In genomic region chr17:33956336-33956735, GRCm38 (mm10) we compare ENCODE assay signal across 8 mouse cellular contexts. TPM values are rescaled to one million over a fixed set of nuclear protein-coding genes. Genes with fewer than 3 reads are reported as not detected.
DNase-seq lines count a peak whose midpoint lies in the region; ATAC-seq and TF ChIP-seq lines count a peak whose summit lies in the region.

No protein-coding gene starts in this region.

- H3K9ac ChIP-seq in heart, adult 2 months (ENCODE audit: low read depth, low read length), result peak overlapping the region; percentile 82
- peak overlapping the region; percentile 99 for H3K9ac ChIP-seq in CH12.LX (ENCODE audit: insufficient read depth, low read depth)
- peak overlapping the region; percentile 83 for H3K9ac ChIP-seq in forebrain, embryonic 14.5 days (ENCODE audit: low read length)
- H3K9ac ChIP-seq in liver, embryonic 14.5 days (replicated peaks), result peak overlapping the region; percentile 94

- TF ChIP-seq POLR2A in heart, adult 2 months (IDR thresholded peaks at IDR 0.05; ENCODE audit: insufficient read depth, low read depth, low read length), result no peak
- TF ChIP-seq POLR2A in CH12.LX (IDR thresholded peaks at IDR 0.05; ENCODE audit: low read depth, low read length), result no peak

- in situ Hi-C loops in CH12.LX (cut with MboI; ENCODE audit: low pct_ligation_motif_present, low pct_unique_long_range_greater_than_20kb, low sequenced_read_pairs), result no loop called here

- H3K79me2 ChIP-seq in heart, adult 2 months (replicated peaks; ENCODE audit: control insufficient read depth, insufficient read depth, low read length), result no peaks in the 10 kb centered on the region
- peaks cover 29% of the 10 kb centered on the region for H3K79me2 ChIP-seq in CH12.LX (replicated peaks; ENCODE audit: control insufficient read depth, extremely low read depth, insufficient read depth, poor library complexity, severe bottlenecking)

- intact Hi-C loops in heart, adult 2 months (cut with DNase I), result no loop called here

- H3K9me3 ChIP-seq in CH12.LX (replicated peaks; ENCODE audit: low read length), result no peaks in the 10 kb centered on the region
- no peaks in the 10 kb centered on the region for H3K9me3 ChIP-seq in forebrain, embryonic 14.5 days (replicated peaks; ENCODE audit: control insufficient read depth, low read length)
- no peaks in the 10 kb centered on the region for H3K9me3 ChIP-seq in liver, embryonic 14.5 days (ENCODE audit: control insufficient read depth, low read length)

- H3K27me3 ChIP-seq in heart, adult 2 months (ENCODE audit: control insufficient read depth, insufficient read depth, low read length), result no peaks in the 10 kb centered on the region
- H3K27me3 ChIP-seq in CH12.LX (replicated peaks), result no peaks in the 10 kb centered on the region
- H3K27me3 ChIP-seq in forebrain, embryonic 14.5 days (replicated peaks; ENCODE audit: control insufficient read depth, insufficient read depth, low read length), result no peaks in the 10 kb centered on the region
- H3K27me3 ChIP-seq in liver, embryonic 14.5 days (ENCODE audit: control insufficient read depth, insufficient read depth, low read length), result no peaks in the 10 kb centered on the region

- peaks cover 3% of the 10 kb centered on the region; the same call in 1 of the 2 replicates for H3K36me3 ChIP-seq in heart, adult 2 months (ENCODE audit: control insufficient read depth, insufficient read depth, low read length)
- H3K36me3 ChIP-seq in CH12.LX (replicated peaks in 1 of 2; ENCODE audit: control insufficient read depth in 1 of 2, insufficient read depth in 1 of 2, low read length in 1 of 2), result peaks cover 54 to 66% of the 10 kb centered on the region in 2 experiments
- peaks cover 57% of the 10 kb centered on the region for H3K36me3 ChIP-seq in forebrain, embryonic 14.5 days (ENCODE audit: control insufficient read depth, insufficient read depth, low read length)
- peaks cover 28% of the 10 kb centered on the region for H3K36me3 ChIP-seq in liver, embryonic 14.5 days (replicated peaks; ENCODE audit: control insufficient read depth, insufficient read depth, low read depth)

- peak overlapping the region; percentile 97 for H3K4me2 ChIP-seq in CH12.LX (ENCODE audit: insufficient read depth, low read depth, poor library complexity, severe bottlenecking)
- peak overlapping the region; percentile 74 for H3K4me2 ChIP-seq in forebrain, embryonic 14.5 days (ENCODE audit: low read length)
- H3K4me2 ChIP-seq in liver, embryonic 14.5 days (ENCODE audit: low read depth), result peak overlapping the region; percentile 82

- no peak for TF ChIP-seq RAD21 in CH12.LX (IDR thresholded peaks at IDR 0.05; ENCODE audit: low read depth, low read length)

- TF ChIP-seq EP300 in heart, adult 2 months (IDR thresholded peaks at IDR 0.05; ENCODE audit: insufficient read depth, low read depth, low read length), result no peak
- TF ChIP-seq EP300 in CH12.LX (IDR thresholded peaks at IDR 0.05; ENCODE audit: low read length), result no peak
- no peak for TF ChIP-seq EP300 in liver, embryonic 14.5 days (IDR thresholded peaks at IDR 0.05; ENCODE audit: low read depth)

- no peak for ATAC-seq in forebrain, embryonic 14.5 days
- no peak for ATAC-seq in liver, embryonic 14.5 days (ENCODE audit: insufficient read depth)

- dilution Hi-C loops in CH12.LX (cut with MboI; ENCODE audit: extremely low pct_ligation_motif_present, extremely low pct_unique_long_range_greater_than_20kb, low sequenced_read_pairs), result no loop called here

- peak overlapping the region; percentile 99 for H3K4me3 ChIP-seq in heart, adult 2 months
- peak overlapping the region; percentile 91 to 99 (median 96) for H3K4me3 ChIP-seq in CH12.LX (replicated peaks in 1 of 3; ENCODE audit: low read depth in 2 of 3, low read length in 2 of 3, poor library complexity in 1 of 3)
- H3K4me3 ChIP-seq in forebrain, embryonic 14.5 days (ENCODE audit: low read depth, low read length), result peak overlapping the region; percentile 75
- H3K4me3 ChIP-seq in liver, embryonic 14.5 days (ENCODE audit: insufficient read depth in 1 of 2, low read depth in 2 of 2, low read length in 2 of 2), result peak overlapping the region; percentile 82 to 91

- H3K27ac ChIP-seq in heart, adult 2 months, result peak overlapping the region; percentile 94
- H3K27ac ChIP-seq in CH12.LX (ENCODE audit: insufficient read depth, low read depth), result peak overlapping the region; percentile 60; the same call in 1 of the 2 replicates
- H3K27ac ChIP-seq in forebrain, embryonic 14.5 days (ENCODE audit: low read depth, low read length), result peak overlapping the region; percentile 80
- peak overlapping the region; percentile 67 for H3K27ac ChIP-seq in liver, embryonic 14.5 days

- DNase-seq in heart, adult 2 months, result no peak
- no peak for DNase-seq in heart, adult 9 months (ENCODE audit: low spot score in 2 of 2)
- no peak for DNase-seq in CH12.LX (ENCODE audit: extremely low read depth)
- DNase-seq in forebrain, embryonic 14.5 days (ENCODE audit: low spot score), result no peak
- no peak for DNase-seq in liver, embryonic 14.5 days (ENCODE audit: low read depth in 3 of 3, low spot score in 3 of 3)
- no peak for DNase-seq in adrenal gland, adult 2 months
- DNase-seq in natural killer cell, adult 2 months (ENCODE audit: low spot score in 2 of 2), result no peak
- DNase-seq in thymus, postnatal 4 days, result no peak

- no peak for TF ChIP-seq CTCF in heart, adult 2 months (IDR thresholded peaks at IDR 0.05)
- TF ChIP-seq CTCF in CH12.LX (conservative IDR thresholded peaks at IDR 0.05 in 1 of 2, IDR thresholded peaks at IDR 0.05 in 1 of 2; ENCODE audit: low read depth in 2 of 2, low read length in 2 of 2), result no peak
- TF ChIP-seq CTCF in liver, embryonic 14.5 days (IDR thresholded peaks at IDR 0.05; ENCODE audit: low read depth), result no peak

- H3K4me1 ChIP-seq in heart, adult 2 months (ENCODE audit: control insufficient read depth, insufficient read depth, low read length), result peaks cover 4% of the 10 kb centered on the region; the same call in 1 of the 2 replicates
- peaks cover 7 to 31% of the 10 kb centered on the region in 2 experiments for H3K4me1 ChIP-seq in CH12.LX (ENCODE audit: control insufficient read depth in 1 of 2, insufficient read depth in 2 of 2)
- H3K4me1 ChIP-seq in forebrain, embryonic 14.5 days (ENCODE audit: control insufficient read depth, insufficient read depth, low read length), result peaks cover 22% of the 10 kb centered on the region
- peaks cover 15 to 18% of the 10 kb centered on the region in 2 experiments for H3K4me1 ChIP-seq in liver, embryonic 14.5 days (replicated peaks; ENCODE audit: control insufficient read depth in 2 of 2, insufficient read depth in 2 of 2, low read length in 1 of 2)

- WGBS in heart, adult 2 months, result 6% methylated on average over 10 of the region's 10 CpGs
- WGBS in forebrain, embryonic 14.5 days, result 10% methylated on average over 10 of the region's 10 CpGs
- 5% methylated on average over 10 of the region's 10 CpGs for WGBS in liver, embryonic 14.5 days (ENCODE audit: insufficient replicate concordance)

RNA-seq across cellular contexts. Expression of gene Rps18, which starts 0.5 kb away (rescaled TPM):
- total RNA-seq in heart, adult 2 months (2021), result 100 to 1,000 TPM; 364 to 420 TPM
- polyA plus RNA-seq in heart, adult 2 months (2012; rRNA removed), result 180 and 194 TPM in 2 replicates
- total RNA-seq in CH12.LX (2012; rRNA removed) (302 and 359 TPM in 2 replicates), CH12.LX (2014; rRNA removed) (205 and 246 TPM in 2 replicates)
- 913 and 991 TPM in 2 replicates for polyA plus RNA-seq in CH12.LX (2012; ENCODE audit: insufficient read length, low read depth)
- polyA plus RNA-seq in forebrain, embryonic 14.5 days (2014; fragmentation: Nextera tagmentation; extraction: Ambion mirVana), result 1,022 and 1,419 TPM in 2 replicates
- 829 and 1,098 TPM in 2 replicates for polyA plus RNA-seq in liver, embryonic 14.5 days (2012; rRNA removed)
- polyA plus RNA-seq in liver, embryonic 14.5 days (2014; fragmentation: Nextera tagmentation; extraction: Ambion mirVana), result 1,411 and 1,430 TPM in 2 replicates
- 100 to 1,000 TPM; 541 to 790 TPM for total RNA-seq in adrenal gland, adult 2 months (2021)
- 153 and 176 TPM in 2 replicates for polyA plus RNA-seq in adrenal gland, adult 2 months (2012; rRNA removed)

RNA-seq across cellular contexts. Expression of gene Vps52, which starts 0.7 kb away (rescaled TPM):
- 10 to 100 TPM; 38.1 to 39.1 TPM for total RNA-seq in heart, adult 2 months (2021)
- 47.8 and 56.4 TPM in 2 replicates for polyA plus RNA-seq in heart, adult 2 months (2012; rRNA removed)
- total RNA-seq in CH12.LX (2012; rRNA removed), result 38.2 and 39.9 TPM in 2 replicates
- 34.3 and 40.6 TPM in 2 replicates for total RNA-seq in CH12.LX (2014; rRNA removed)
- 73.6 and 76.1 TPM in 2 replicates for polyA plus RNA-seq in CH12.LX (2012; ENCODE audit: insufficient read length, low read depth)
- 41.6 and 50.4 TPM in 2 replicates for polyA plus RNA-seq in forebrain, embryonic 14.5 days (2014; fragmentation: Nextera tagmentation; extraction: Ambion mirVana)
- polyA plus RNA-seq in liver, embryonic 14.5 days (2012; rRNA removed), result 17.4 and 18.7 TPM in 2 replicates
- 15.2 and 18.4 TPM in 2 replicates for polyA plus RNA-seq in liver, embryonic 14.5 days (2014; fragmentation: Nextera tagmentation; extraction: Ambion mirVana)
- 10 to 100 TPM; 52.8 to 55.1 TPM for total RNA-seq in adrenal gland, adult 2 months (2021)
- polyA plus RNA-seq in adrenal gland, adult 2 months (2012; rRNA removed), result 88.4 and 107 TPM in 2 replicates

RNA-seq across cellular contexts. Expression of gene B3galt4, which starts 5.0 kb away (rescaled TPM):
- 1 to 10 TPM; 1.8 to 1.9 TPM for total RNA-seq in heart, adult 2 months (2021)
- 2.4 and 3.4 TPM in 2 replicates for polyA plus RNA-seq in heart, adult 2 months (2012; rRNA removed)
- total RNA-seq in CH12.LX (2012; rRNA removed), result 3.7 and 4.5 TPM in 2 replicates
- total RNA-seq in CH12.LX (2014; rRNA removed), result 4.2 and 5.2 TPM in 2 replicates
- polyA plus RNA-seq in CH12.LX (2012; ENCODE audit: insufficient read length, low read depth), result 4.6 and 6.2 TPM in 2 replicates
- polyA plus RNA-seq in forebrain, embryonic 14.5 days (2014; fragmentation: Nextera tagmentation; extraction: Ambion mirVana), result 6.0 and 6.7 TPM in 2 replicates
- polyA plus RNA-seq in liver, embryonic 14.5 days (2012; rRNA removed), result 1.1 and 1.3 TPM in 2 replicates
- 1.1 and 1.8 TPM in 2 replicates for polyA plus RNA-seq in liver, embryonic 14.5 days (2014; fragmentation: Nextera tagmentation; extraction: Ambion mirVana)
- total RNA-seq in adrenal gland, adult 2 months (2021), result 1 to 10 TPM; 4.0 to 6.5 TPM
- polyA plus RNA-seq in adrenal gland, adult 2 months (2012; rRNA removed), result 21.2 and 21.3 TPM in 2 replicates

RNA-seq across cellular contexts. Expression of gene Wdr46, which starts 15.9 kb away (rescaled TPM):
- 10 to 100 TPM in 1 of 2 experiments, 1 to 10 TPM in 1; 8.8 to 10.0 TPM for total RNA-seq in heart, adult 2 months (2021)
- polyA plus RNA-seq in heart, adult 2 months (2012; rRNA removed), result 8.7 and 9.1 TPM in 2 replicates
- total RNA-seq in CH12.LX (2012; rRNA removed) (49.7 and 64.5 TPM in 2 replicates), CH12.LX (2014; rRNA removed) (36.8 and 39.8 TPM in 2 replicates)
- 69.4 and 72.4 TPM in 2 replicates for polyA plus RNA-seq in CH12.LX (2012; ENCODE audit: insufficient read length, low read depth)
- polyA plus RNA-seq in forebrain, embryonic 14.5 days (2014; fragmentation: Nextera tagmentation; extraction: Ambion mirVana), result 10.5 and 14.6 TPM in 2 replicates
- 17.3 and 18.9 TPM in 2 replicates for polyA plus RNA-seq in liver, embryonic 14.5 days (2012; rRNA removed)
- polyA plus RNA-seq in liver, embryonic 14.5 days (2014; fragmentation: Nextera tagmentation; extraction: Ambion mirVana), result 8.0 and 11.6 TPM in 2 replicates
- 10 to 100 TPM; 35.4 to 38.4 TPM for total RNA-seq in adrenal gland, adult 2 months (2021)
- polyA plus RNA-seq in adrenal gland, adult 2 months (2012; rRNA removed), result 18.9 and 25.6 TPM in 2 replicates

RNA-seq across cellular contexts. Expression of gene Pfdn6, which starts 16.2 kb away (rescaled TPM):
- total RNA-seq in heart, adult 2 months (2021), result 10 to 100 TPM; 77.7 to 81.0 TPM
- 28.0 and 29.6 TPM in 2 replicates for polyA plus RNA-seq in heart, adult 2 months (2012; rRNA removed)
- 140 and 157 TPM in 2 replicates for total RNA-seq in CH12.LX (2012; rRNA removed)
- 92.3 and 109 TPM in 2 replicates for total RNA-seq in CH12.LX (2014; rRNA removed)
- 109 and 149 TPM in 2 replicates for polyA plus RNA-seq in CH12.LX (2012; ENCODE audit: insufficient read length, low read depth)
- 185 and 192 TPM in 2 replicates for polyA plus RNA-seq in forebrain, embryonic 14.5 days (2014; fragmentation: Nextera tagmentation; extraction: Ambion mirVana)
- polyA plus RNA-seq in liver, embryonic 14.5 days (2012; rRNA removed), result 36.8 and 62.4 TPM in 2 replicates
- polyA plus RNA-seq in liver, embryonic 14.5 days (2014; fragmentation: Nextera tagmentation; extraction: Ambion mirVana), result 103 TPM in 2 replicates
- 100 to 1,000 TPM in 1 of 2 experiments, 10 to 100 TPM in 1; 69.7 to 100 TPM for total RNA-seq in adrenal gland, adult 2 months (2021)
- polyA plus RNA-seq in adrenal gland, adult 2 months (2012; rRNA removed), result 5.0 and 6.8 TPM in 2 replicates
